Mouse (Mus musculus) kidney, embryonic 16.5 days (tissue): ENCODE results near the gene Ntrk3. TPM values are rescaled to one million over a fixed set of nuclear protein-coding genes. Genes with fewer than 3 reads are reported as not detected.

ENCODE experiments used
- ATAC-seq: fragments of 200-750 bp; cut with Nextera tagmentation; 2 replicates; pipeline ENCODE4 v1.8.0; 2017; ENCODE audit warnings: moderate TSS enrichment; ENCODE audit not compliant: low FRiP score, low TSS enrichment
- H3K27ac ChIP-seq: fragments of 300-500 bp; sonication (generic); 2 replicates; pipeline ENCODE4 v1.5.1; 2014; ENCODE audit warnings: low read length
- H3K27me3 ChIP-seq: fragments of 300-500 bp; sonication (generic); 2 replicates; pipeline ENCODE4 v1.6.1; 2014; ENCODE audit warnings: low read length, control low read depth, mixed read lengths; ENCODE audit not compliant: insufficient read depth
- H3K36me3 ChIP-seq: fragments of 300-500 bp; sonication (generic); 2 replicates; pipeline ENCODE4 v1.6.1; 2014; ENCODE audit warnings: low read length, control low read depth, mixed read lengths; ENCODE audit not compliant: insufficient read depth
- H3K4me1 ChIP-seq: fragments of 300-500 bp; sonication (generic); 2 replicates; pipeline ENCODE4 v1.6.1; 2014; ENCODE audit warnings: low read length, control low read depth, mixed read lengths; ENCODE audit not compliant: insufficient read depth
- H3K4me2 ChIP-seq: fragments of 300-500 bp; sonication (generic); replicated peaks from 2 replicates; pipeline ENCODE4 v1.6.1; 2014; ENCODE audit warnings: low read depth, low read length
- H3K4me3 ChIP-seq: fragments of 300-500 bp; sonication (generic); 2 replicates; pipeline ENCODE4 v1.5.1; 2014; ENCODE audit warnings: mild to moderate bottlenecking, low read length
- H3K9ac ChIP-seq: fragments of 300-500 bp; sonication (generic); replicated peaks from 2 replicates; pipeline ENCODE4 v1.6.1; 2014; ENCODE audit warnings: low read length
- H3K9me3 ChIP-seq: fragments of 300-500 bp; sonication (generic); 2 replicates; pipeline ENCODE4 v1.6.1; 2016; ENCODE audit warnings: low read length, control low read depth
- WGBS: fragments of 180-500 bp; shearing (Covaris S2); extraction: QIAGEN DNeasy Blood & Tissue Kit; methylation state at CpG from one replicate; pipeline ENCODE4 v1.1.7; 2014; 5-methylcytosine and 5-hydroxymethylcytosine counted together
- polyA plus RNA-seq: library from polyadenylated mRNA; unstranded; fragments of >200 nt; fragmentation: Nextera tagmentation; extraction: Ambion mirVana; gene quantifications from 2 replicates; pipeline ENCODE4 v1.2.1, GENCODE M21; 2015

Gene Ntrk3
- polyA plus RNA-seq, 1 experiment from 2014 or later = 2.8 TPM

DNA sequence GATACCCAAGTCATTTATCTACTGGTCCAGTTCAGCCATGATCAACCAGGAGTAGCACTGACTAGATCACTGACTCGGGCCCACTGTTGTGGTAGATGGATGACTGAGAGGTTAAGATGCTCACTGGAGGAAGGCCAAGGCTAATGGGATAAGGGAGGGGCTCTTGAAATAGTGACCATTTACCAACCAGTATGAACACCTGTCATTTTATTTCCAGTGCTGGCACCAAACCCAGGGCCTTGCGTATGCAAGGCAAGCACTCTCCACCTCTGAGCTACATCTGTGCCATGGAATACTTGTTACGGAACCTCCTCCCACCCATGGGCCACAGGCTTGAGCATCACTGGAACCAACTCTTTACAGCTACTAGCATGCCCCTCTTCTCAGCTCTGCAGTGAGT lies 26.0 kb upstream of the Ntrk3 start:
- Histone ChIP-seq H3K4me3 (no peak overlapping the region), H3K4me2 (no peak overlapping the region), H3K9ac (no peak overlapping the region), H3K36me3 (no peaks in the 10 kb centered on the region), H3K9me3 (no peaks in the 10 kb centered on the region), H3K27ac (no peak overlapping the region), H3K4me1 (no peaks in the 10 kb centered on the region), H3K27me3 (no peaks in the 10 kb centered on the region)
- ATAC-seq = no peak
- WGBS = 91% methylated on average over 3 of the region's 3 CpGs

DNA sequence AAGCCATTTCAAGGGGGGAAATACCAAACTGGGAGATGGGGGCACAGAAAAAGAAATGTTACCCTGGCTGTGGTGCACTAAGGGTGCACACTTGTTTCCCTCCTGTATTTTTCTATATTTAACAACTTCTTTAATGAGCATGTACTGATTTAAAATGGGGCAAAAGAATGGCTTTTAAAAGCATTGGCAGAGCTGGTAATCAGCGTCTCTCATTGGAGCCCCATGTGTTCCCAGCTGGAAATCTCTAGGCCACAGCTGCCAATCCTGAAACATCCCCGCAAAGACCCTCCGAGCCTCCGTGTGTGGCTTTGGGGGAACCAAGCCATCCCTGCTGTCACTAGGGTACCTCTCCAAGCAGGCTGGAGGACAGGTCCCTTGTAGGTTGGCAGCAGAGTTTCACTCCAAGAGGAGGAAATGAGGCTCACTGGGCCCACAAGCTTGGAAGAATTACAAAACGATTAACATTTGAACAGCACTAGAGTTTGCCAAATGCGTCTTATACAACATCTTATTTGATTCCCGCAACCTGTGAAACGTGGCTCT lies 16.7 kb upstream of the Ntrk3 start:
- Histone ChIP-seq H3K36me3 (no peaks in the 10 kb centered on the region), H3K27me3 (no peaks in the 10 kb centered on the region), H3K9ac (no peak overlapping the region), H3K4me2 (no peak overlapping the region), H3K4me3 (no peak overlapping the region), H3K9me3 (no peaks in the 10 kb centered on the region), H3K27ac (no peak overlapping the region), H3K4me1 (no peaks in the 10 kb centered on the region)
- 75% methylated on average over 8 of the region's 8 CpGs for WGBS
- ATAC-seq = no peak

DNA sequence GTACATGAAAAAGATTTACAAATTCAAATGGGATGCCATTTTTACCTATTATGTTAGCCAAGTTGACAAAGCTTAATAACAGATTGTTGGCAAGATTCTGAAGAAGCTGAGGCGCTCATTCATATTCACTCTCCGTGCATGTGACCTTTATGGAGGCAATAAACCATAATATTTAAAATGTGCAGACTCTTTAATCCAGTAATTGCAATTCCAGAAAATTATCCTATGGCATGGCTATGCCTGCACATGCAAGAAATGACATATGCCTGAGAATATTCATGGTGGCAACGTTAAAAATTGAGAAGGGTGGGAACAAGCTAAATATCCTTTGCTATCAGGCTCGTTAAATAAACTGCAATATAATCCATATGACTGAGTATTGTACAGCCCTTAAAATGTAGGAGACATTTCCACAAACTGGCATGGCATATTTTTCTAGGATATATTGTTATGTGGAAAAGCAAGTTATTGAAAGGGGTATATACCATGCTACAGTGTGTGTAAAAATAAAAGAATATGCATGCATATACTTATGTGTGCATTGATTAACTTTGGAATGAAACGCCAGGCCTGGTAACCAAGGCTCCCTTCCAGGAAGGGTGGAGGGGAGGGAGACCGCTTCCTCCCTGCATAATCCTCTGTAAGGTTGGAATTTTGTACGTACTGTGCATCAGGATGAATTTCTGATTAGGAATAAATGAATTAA lies 16.1 kb upstream of the Ntrk3 start:
- H3K4me2 ChIP-seq = no peak overlapping the region

DNA sequence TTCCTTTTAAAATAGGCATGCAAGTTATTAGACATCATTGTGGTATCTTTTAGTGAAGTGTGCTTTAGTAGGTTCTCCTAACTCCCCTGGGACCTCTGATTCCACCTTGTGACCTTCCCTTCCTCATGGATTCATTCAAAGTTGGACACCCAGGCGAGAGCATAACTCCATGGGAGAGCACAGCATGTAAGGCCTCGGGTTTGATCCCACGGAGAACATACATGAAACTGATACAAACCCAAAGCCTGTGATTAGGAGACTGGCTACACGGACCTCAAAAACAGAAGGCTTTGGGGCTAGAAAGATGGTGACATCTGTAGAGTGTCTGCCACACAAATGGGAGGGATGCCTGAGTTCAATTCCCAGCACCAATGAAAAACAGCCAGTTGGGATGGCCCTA lies 15.1 kb upstream of the Ntrk3 start:
- 88% methylated on average over 4 of the region's 4 CpGs for WGBS
- Histone ChIP-seq H3K27ac (no peak overlapping the region), H3K36me3 (no peaks in the 10 kb centered on the region), H3K4me3 (no peak overlapping the region), H3K4me2 (no peak overlapping the region), H3K4me1 (no peaks in the 10 kb centered on the region), H3K9ac (no peak overlapping the region), H3K9me3 (no peaks in the 10 kb centered on the region), H3K27me3 (no peaks in the 10 kb centered on the region)
- no peak for ATAC-seq

More for the DNA sequence above, 16.1 kb upstream of the Ntrk3 start:
- 83% methylated on average over 7 of the region's 7 CpGs for WGBS
- no peak for ATAC-seq
- no peak overlapping the region for H3K9ac ChIP-seq
- H3K9me3 ChIP-seq = no peaks in the 10 kb centered on the region
- no peaks in the 10 kb centered on the region for H3K4me1 ChIP-seq
- H3K27ac ChIP-seq = no peak overlapping the region
- H3K27me3 ChIP-seq = no peaks in the 10 kb centered on the region
- no peak overlapping the region for H3K4me3 ChIP-seq
- no peaks in the 10 kb centered on the region for H3K36me3 ChIP-seq

DNA sequence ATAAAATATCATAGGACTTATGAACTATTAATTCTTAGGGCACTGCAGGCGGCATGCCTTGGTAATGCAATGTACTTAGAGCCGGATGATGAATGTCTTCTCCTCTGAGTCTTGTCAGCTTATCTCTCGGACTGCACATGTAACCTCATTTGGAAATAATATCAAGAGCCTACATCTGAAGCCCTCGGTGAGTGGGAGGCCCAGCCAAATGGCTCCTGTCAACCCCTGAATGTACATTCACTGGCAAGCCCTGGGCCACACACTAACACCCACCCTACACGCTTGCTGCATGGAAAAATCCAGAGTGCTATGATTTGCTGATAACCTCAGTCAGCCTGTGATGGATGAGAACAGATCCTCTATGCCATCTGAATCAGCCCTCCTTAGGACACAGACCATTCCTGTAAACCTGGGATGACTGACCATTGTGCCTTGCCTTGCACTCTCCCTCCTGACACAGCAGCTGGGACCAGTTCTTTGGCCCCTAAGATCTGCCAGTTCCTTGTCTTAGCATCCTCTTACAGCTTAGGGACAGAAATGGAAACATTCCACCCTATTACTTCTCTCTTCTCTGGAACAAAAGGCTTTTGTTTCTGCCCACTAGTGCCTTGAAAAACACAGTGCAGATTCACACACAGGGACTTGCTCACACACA lies 6.0 kb upstream of the Ntrk3 start:
- Histone ChIP-seq H3K4me3 (no peak overlapping the region), H3K4me2 (no peak overlapping the region), H3K4me1 (no peaks in the 10 kb centered on the region), H3K9me3 (no peaks in the 10 kb centered on the region), H3K36me3 (no peaks in the 10 kb centered on the region), H3K27ac (no peak overlapping the region), H3K27me3 (no peaks in the 10 kb centered on the region), H3K9ac (no peak overlapping the region)
- WGBS = 57% methylated on average over 5 of the region's 5 CpGs
- ATAC-seq = no peak

DNA sequence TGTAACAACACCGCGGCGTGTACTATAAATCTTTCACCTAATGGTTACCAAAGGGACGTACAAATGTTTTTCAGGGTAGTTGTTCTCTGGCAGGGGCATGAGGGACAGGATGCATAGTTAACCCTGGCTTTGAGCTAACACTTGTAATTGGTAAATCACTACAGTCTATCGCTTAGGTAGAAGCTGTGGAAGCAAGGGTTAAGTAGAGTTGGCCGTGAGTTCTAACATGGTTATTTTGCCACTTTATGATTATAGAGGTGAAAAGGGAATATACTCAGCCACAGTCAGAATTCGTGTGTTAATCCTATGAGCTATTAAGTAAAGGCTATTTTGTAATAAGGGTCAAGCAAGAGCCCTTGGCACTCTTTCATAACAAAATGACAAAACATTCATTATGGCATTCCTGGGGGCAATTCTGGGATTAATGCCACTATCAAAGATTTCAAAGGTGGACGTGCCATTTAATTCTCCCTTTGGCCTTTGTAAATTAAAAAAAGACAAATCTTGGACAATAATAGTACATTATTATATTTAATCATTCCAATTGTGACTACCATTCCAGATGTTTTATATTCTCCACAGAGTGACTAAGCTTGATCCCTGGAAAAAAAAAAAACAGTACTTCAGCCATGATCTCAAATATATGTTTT lies 1.7 kb upstream of the Ntrk3 start:
- Histone ChIP-seq H3K4me2 (no peak overlapping the region), H3K27me3 (no peaks in the 10 kb centered on the region), H3K27ac (no peak overlapping the region), H3K9me3 (no peaks in the 10 kb centered on the region), H3K4me1 (no peaks in the 10 kb centered on the region), H3K4me3 (no peak overlapping the region), H3K36me3 (no peaks in the 10 kb centered on the region), H3K9ac (no peak overlapping the region)
- ATAC-seq = no peak
- 67% methylated on average over 8 of the region's 8 CpGs for WGBS

DNA sequence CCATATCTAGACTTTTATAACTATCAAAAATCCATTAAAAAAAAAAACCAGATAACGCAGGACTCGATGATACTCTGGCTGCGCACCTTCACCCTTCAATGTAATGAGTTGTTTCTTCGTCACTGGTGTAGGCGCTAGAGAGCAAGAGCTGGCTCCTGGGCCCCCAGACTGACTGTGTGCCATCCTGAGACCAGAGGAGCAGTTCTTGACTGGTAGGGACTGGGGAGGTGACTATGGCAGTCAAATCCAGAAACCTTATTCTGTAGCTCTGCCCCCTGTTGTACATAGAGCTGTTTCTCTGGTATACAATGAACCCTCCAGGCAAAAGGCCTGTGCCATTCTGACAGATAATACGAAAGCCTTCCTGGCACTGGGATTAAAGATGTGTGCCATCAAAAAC lies 616 bp downstream of the Ntrk3 start:
- ATAC-seq = no peak
- 94% methylated on average over 6 of the region's 6 CpGs for WGBS
- no peak overlapping the region for H3K27ac ChIP-seq

DNA sequence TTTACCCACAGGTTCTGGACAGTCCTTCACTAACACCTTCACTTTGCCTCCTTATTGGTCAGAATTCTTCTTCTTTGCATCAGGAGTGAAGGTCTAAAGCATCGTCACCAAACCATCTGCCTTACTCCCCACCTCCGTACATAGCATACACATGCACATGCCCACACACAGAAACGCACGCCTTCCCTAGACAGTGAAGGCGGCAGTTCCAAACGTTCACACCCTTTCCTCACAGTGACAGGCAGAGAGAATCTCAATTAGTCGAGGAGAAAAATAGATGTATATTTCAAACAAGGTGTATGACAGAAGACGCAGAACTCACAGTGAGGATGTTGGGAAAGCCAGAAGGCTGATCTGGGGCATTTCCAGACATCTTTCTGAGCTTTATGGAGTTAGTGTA lies 6.4 kb downstream of the Ntrk3 start:
- WGBS = 78% methylated on average over 8 of the region's 8 CpGs
- H3K4me1 ChIP-seq = no peaks in the 10 kb centered on the region

More for the DNA sequence above, 616 bp downstream of the Ntrk3 start:
- H3K27me3 ChIP-seq = no peaks in the 10 kb centered on the region
- H3K4me3 ChIP-seq = no peak overlapping the region
- H3K36me3 ChIP-seq = no peaks in the 10 kb centered on the region
- no peaks in the 10 kb centered on the region for H3K4me1 ChIP-seq
- no peak overlapping the region for H3K9ac ChIP-seq
- H3K9me3 ChIP-seq = no peaks in the 10 kb centered on the region
- H3K4me2 ChIP-seq = no peak overlapping the region

DNA sequence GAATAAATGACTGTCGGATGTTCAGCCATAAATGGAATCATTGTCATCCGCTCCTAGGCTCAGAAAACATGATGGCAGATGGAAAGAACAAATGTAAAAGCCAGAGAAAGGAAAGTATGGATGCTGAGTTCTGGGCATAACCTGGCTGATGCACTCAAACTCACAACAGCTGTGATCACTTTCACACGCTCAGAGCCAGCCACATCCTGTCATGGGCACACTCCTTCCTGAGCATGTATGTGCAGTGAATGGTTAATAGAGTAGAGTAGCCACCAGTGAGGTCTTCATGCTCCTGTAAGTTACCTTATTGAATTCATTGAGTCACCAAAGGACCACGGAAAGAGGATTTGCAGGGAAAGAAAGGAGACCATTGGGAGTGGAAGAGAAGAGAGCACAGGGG lies 13.2 kb downstream of the Ntrk3 start:
- H3K4me3 ChIP-seq = no peak overlapping the region
- ATAC-seq = no peak
- no peaks in the 10 kb centered on the region for H3K27me3 ChIP-seq
- no peak overlapping the region for H3K27ac ChIP-seq
- no peak overlapping the region for H3K9ac ChIP-seq
- H3K4me2 ChIP-seq = no peak overlapping the region
- WGBS = 81% methylated on average over 4 of the region's 4 CpGs
- no peaks in the 10 kb centered on the region for H3K9me3 ChIP-seq
- H3K36me3 ChIP-seq = no peaks in the 10 kb centered on the region
- no peaks in the 10 kb centered on the region for H3K4me1 ChIP-seq

More for the DNA sequence above, 6.4 kb downstream of the Ntrk3 start:
- Histone ChIP-seq H3K4me3 (no peak overlapping the region), H3K27me3 (no peaks in the 10 kb centered on the region), H3K27ac (no peak overlapping the region), H3K36me3 (no peaks in the 10 kb centered on the region), H3K9me3 (no peaks in the 10 kb centered on the region), H3K4me2 (no peak overlapping the region), H3K9ac (no peak overlapping the region)
- no peak for ATAC-seq

DNA sequence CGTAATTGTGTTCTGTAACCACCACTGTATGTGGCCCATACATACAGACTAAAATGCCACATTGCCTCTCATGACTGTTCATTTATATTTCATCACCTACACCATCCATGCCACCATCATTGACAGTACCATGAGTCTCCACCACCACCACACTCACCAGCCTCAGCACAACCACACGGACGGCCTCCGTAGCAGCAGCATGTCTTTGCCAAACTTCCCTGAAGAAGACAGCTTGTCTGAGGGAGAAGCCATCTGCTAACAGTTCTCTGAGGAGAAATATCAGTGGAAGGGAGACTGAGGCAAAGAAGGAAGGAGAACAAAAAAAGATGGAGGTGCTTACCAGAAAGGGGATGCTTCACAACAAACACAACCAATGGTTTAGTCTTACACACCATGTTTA lies 15.8 kb downstream of the Ntrk3 start:
- H3K4me2 ChIP-seq = no peak overlapping the region
- no peaks in the 10 kb centered on the region for H3K36me3 ChIP-seq
- H3K27ac ChIP-seq = no peak overlapping the region
- no peaks in the 10 kb centered on the region for H3K9me3 ChIP-seq
- no peak for ATAC-seq
- no peaks in the 10 kb centered on the region for H3K27me3 ChIP-seq
- WGBS = 97% methylated on average over 4 of the region's 4 CpGs
- no peak overlapping the region for H3K4me3 ChIP-seq
- H3K4me1 ChIP-seq = no peaks in the 10 kb centered on the region
- H3K9ac ChIP-seq = no peak overlapping the region
